Mouse (Mus musculus): ENCODE data around the gene Ngf. TPM values are rescaled to one million over a fixed set of nuclear protein-coding genes. Genes with fewer than 3 reads are reported as not detected.

Ngf gene
- polyA plus RNA-seq, 1 experiment from 2014 or later: 7.6 TPM

- H3K36me3 ChIP-seq (ENCODE audit: control insufficient read depth, insufficient read depth, low read length): no peaks in the 10 kb centered on the region
- no peak overlapping the region for H3K9ac ChIP-seq (replicated peaks; ENCODE audit: low read depth, low read length)
- H3K4me2 ChIP-seq (replicated peaks; ENCODE audit: low read depth, low read length): no peak overlapping the region
- no peaks in the 10 kb centered on the region for H3K9me3 ChIP-seq (ENCODE audit: control insufficient read depth, low read depth, low read length)
- H3K4me3 ChIP-seq (ENCODE audit: low read depth, low read length): no peak overlapping the region
- no peaks in the 10 kb centered on the region for H3K27me3 ChIP-seq (ENCODE audit: control insufficient read depth, insufficient read depth, low read length)
- no peak overlapping the region for H3K27ac ChIP-seq (ENCODE audit: low read length)
- ATAC-seq (ENCODE audit: insufficient number of reproducible peaks, insufficient read depth, low FRiP score, low read depth): no peak
- WGBS: 84% methylated on average over 6 of the region's 6 CpGs
- H3K4me1 ChIP-seq (ENCODE audit: control insufficient read depth, insufficient read depth, low read length): no peaks in the 10 kb centered on the region
Observed at GRCm38 (mm10) chr3:102498931-102499330, 29.2 kb downstream of the Ngf start.

- H3K27me3 ChIP-seq (ENCODE audit: control insufficient read depth, insufficient read depth, low read length): no peaks in the 10 kb centered on the region
- no peaks in the 10 kb centered on the region for H3K9me3 ChIP-seq (ENCODE audit: control insufficient read depth, low read depth, low read length)
- no peak overlapping the region for H3K4me2 ChIP-seq (replicated peaks; ENCODE audit: low read depth, low read length)
- no peaks in the 10 kb centered on the region for H3K4me1 ChIP-seq (ENCODE audit: control insufficient read depth, insufficient read depth, low read length)
- no peak overlapping the region for H3K9ac ChIP-seq (replicated peaks; ENCODE audit: low read depth, low read length)
- no peak overlapping the region for H3K4me3 ChIP-seq (ENCODE audit: low read depth, low read length)
- ATAC-seq (ENCODE audit: insufficient number of reproducible peaks, insufficient read depth, low FRiP score, low read depth): no peak
- H3K27ac ChIP-seq (ENCODE audit: low read length): no peak overlapping the region
- WGBS: 47% methylated on average over 2 of the region's 2 CpGs
- H3K36me3 ChIP-seq (ENCODE audit: control insufficient read depth, insufficient read depth, low read length): no peaks in the 10 kb centered on the region
Observed at GRCm38 (mm10) chr3:102500031-102500430, 30.3 kb downstream of the Ngf start.

- H3K27ac ChIP-seq (ENCODE audit: low read length): no peak overlapping the region
- no peak overlapping the region for H3K4me3 ChIP-seq (ENCODE audit: low read depth, low read length)
- no peaks in the 10 kb centered on the region for H3K36me3 ChIP-seq (ENCODE audit: control insufficient read depth, insufficient read depth, low read length)
- WGBS: 84% methylated on average over 4 of the region's 4 CpGs
- H3K9ac ChIP-seq (replicated peaks; ENCODE audit: low read depth, low read length): no peak overlapping the region
- ATAC-seq (ENCODE audit: insufficient number of reproducible peaks, insufficient read depth, low FRiP score, low read depth): no peak
- H3K9me3 ChIP-seq (ENCODE audit: control insufficient read depth, low read depth, low read length): no peaks in the 10 kb centered on the region
- H3K4me2 ChIP-seq (replicated peaks; ENCODE audit: low read depth, low read length): no peak overlapping the region
- no peaks in the 10 kb centered on the region for H3K4me1 ChIP-seq (ENCODE audit: control insufficient read depth, insufficient read depth, low read length)
- no peaks in the 10 kb centered on the region for H3K27me3 ChIP-seq (ENCODE audit: control insufficient read depth, insufficient read depth, low read length)
Observed at GRCm38 (mm10) chr3:102501186-102501585, 31.5 kb downstream of the Ngf start.

DNA sequence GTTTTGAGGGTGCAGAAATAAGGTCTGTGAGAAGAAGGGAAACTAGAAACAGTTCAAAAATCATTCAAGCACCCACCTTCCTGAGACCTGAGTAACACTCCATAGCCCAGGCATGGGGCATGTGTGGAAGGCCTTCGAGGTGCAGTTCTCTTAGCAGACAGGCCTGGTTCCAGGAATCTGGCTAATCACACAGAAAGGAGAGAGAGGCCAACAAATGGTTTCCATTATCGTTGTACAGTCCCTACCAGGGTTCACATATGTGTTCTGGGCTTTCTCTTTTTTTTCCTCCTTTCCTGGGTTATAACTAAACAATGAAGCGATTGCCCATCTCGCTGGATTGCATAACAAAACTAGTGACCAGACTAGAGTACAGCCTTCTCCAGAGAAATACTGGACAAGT, 35.4 kb downstream of the Ngf start:
- H3K4me1 ChIP-seq (ENCODE audit: control insufficient read depth, insufficient read depth, low read length): no peaks in the 10 kb centered on the region
- no peaks in the 10 kb centered on the region for H3K36me3 ChIP-seq (ENCODE audit: control insufficient read depth, insufficient read depth, low read length)
- no peaks in the 10 kb centered on the region for H3K9me3 ChIP-seq (ENCODE audit: control insufficient read depth, low read depth, low read length)
- no peak overlapping the region for H3K4me2 ChIP-seq (replicated peaks; ENCODE audit: low read depth, low read length)
- no peak for ATAC-seq (ENCODE audit: insufficient number of reproducible peaks, insufficient read depth, low FRiP score, low read depth)
- no peak overlapping the region for H3K9ac ChIP-seq (replicated peaks; ENCODE audit: low read depth, low read length)
- no peak overlapping the region for H3K4me3 ChIP-seq (ENCODE audit: low read depth, low read length)
- H3K27me3 ChIP-seq (ENCODE audit: control insufficient read depth, insufficient read depth, low read length): no peaks in the 10 kb centered on the region
- H3K27ac ChIP-seq (ENCODE audit: low read length): no peak overlapping the region
- WGBS: 84% methylated on average over 4 of the region's 4 CpGs

DNA sequence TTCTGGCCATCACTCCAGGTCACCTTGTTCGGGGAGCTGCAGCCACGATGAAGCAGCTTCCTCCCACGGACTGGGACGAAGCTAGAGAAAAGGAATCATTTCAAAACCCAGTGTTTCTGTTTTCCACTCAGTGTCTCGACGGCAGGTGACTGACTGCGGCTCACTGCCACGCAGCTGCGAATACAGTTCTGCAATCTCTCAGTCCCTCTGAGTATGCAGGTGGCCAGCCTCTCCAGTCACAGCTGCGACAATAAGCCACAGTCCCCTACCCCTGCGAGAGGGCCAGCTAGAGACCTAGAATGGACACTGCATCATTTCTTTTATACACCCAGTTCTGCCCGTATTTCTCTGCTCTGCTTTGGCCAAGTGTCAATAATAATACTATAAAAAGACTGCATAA, 36.3 kb downstream of the Ngf start:
- Histone ChIP-seq H3K9ac (replicated peaks; ENCODE audit: low read depth, low read length) (no peak overlapping the region), H3K4me3 (ENCODE audit: low read depth, low read length) (no peak overlapping the region), H3K36me3 (ENCODE audit: control insufficient read depth, insufficient read depth, low read length) (no peaks in the 10 kb centered on the region), H3K4me2 (replicated peaks; ENCODE audit: low read depth, low read length) (no peak overlapping the region), H3K27ac (ENCODE audit: low read length) (no peak overlapping the region), H3K4me1 (ENCODE audit: control insufficient read depth, insufficient read depth, low read length) (no peaks in the 10 kb centered on the region), H3K27me3 (ENCODE audit: control insufficient read depth, insufficient read depth, low read length) (no peaks in the 10 kb centered on the region), H3K9me3 (ENCODE audit: control insufficient read depth, low read depth, low read length) (no peaks in the 10 kb centered on the region)
- no peak for ATAC-seq (ENCODE audit: insufficient number of reproducible peaks, insufficient read depth, low FRiP score, low read depth)
- 68% methylated on average over 12 of the region's 12 CpGs for WGBS

DNA sequence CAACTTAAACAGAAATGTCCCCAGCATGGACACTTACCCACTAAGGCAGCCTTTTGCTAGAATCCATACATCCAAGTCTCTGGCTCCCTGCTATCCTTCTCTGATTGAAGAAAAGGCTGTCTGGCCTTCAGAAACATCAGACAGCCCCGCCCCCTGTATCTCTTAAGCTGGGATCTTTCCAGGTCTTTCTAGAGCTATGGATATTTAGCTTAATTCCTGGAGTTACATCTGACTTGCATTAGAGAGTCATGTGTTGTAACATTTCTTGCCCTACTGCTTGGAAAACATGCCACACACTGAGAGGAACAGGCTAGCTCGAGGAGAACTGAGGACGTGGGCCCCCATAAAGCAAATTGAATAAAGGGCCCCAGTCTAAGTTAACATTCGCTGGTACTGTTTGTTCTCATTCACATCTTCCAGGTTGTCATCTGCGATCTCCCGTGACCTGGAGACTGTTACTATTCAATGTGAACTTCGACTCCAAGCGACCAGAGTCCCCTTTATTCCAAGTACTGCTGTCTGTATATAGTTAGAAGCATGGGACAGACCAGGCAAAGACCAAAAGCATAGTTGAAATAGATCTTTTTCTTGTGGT, 38.0 kb downstream of the Ngf start:
- no peak for ATAC-seq (ENCODE audit: insufficient number of reproducible peaks, insufficient read depth, low FRiP score, low read depth)
- H3K4me1 ChIP-seq (ENCODE audit: control insufficient read depth, insufficient read depth, low read length): no peaks in the 10 kb centered on the region
- no peaks in the 10 kb centered on the region for H3K27me3 ChIP-seq (ENCODE audit: control insufficient read depth, insufficient read depth, low read length)
- H3K9me3 ChIP-seq (ENCODE audit: control insufficient read depth, low read depth, low read length): no peaks in the 10 kb centered on the region
- H3K4me3 ChIP-seq (ENCODE audit: low read depth, low read length): no peak overlapping the region
- H3K27ac ChIP-seq (ENCODE audit: low read length): no peak overlapping the region
- H3K4me2 ChIP-seq (replicated peaks; ENCODE audit: low read depth, low read length): no peak overlapping the region
- no peak overlapping the region for H3K9ac ChIP-seq (replicated peaks; ENCODE audit: low read depth, low read length)
- WGBS: 73% methylated on average over 8 of the region's 8 CpGs
- H3K36me3 ChIP-seq (ENCODE audit: control insufficient read depth, insufficient read depth, low read length): no peaks in the 10 kb centered on the region

GRCm38 (mm10) chr3:102508455-102508854, 38.7 kb downstream of the Ngf start:
- no peaks in the 10 kb centered on the region for H3K27me3 ChIP-seq (ENCODE audit: control insufficient read depth, insufficient read depth, low read length)
- 54% methylated on average over 9 of the region's 9 CpGs for WGBS
- H3K27ac ChIP-seq (ENCODE audit: low read length): no peak overlapping the region
- no peak overlapping the region for H3K4me2 ChIP-seq (replicated peaks; ENCODE audit: low read depth, low read length)
- H3K4me3 ChIP-seq (ENCODE audit: low read depth, low read length): no peak overlapping the region
- no peaks in the 10 kb centered on the region for H3K36me3 ChIP-seq (ENCODE audit: control insufficient read depth, insufficient read depth, low read length)
- no peak for ATAC-seq (ENCODE audit: insufficient number of reproducible peaks, insufficient read depth, low FRiP score, low read depth)
- no peaks in the 10 kb centered on the region for H3K4me1 ChIP-seq (ENCODE audit: control insufficient read depth, insufficient read depth, low read length)
- H3K9ac ChIP-seq (replicated peaks; ENCODE audit: low read depth, low read length): no peak overlapping the region
- H3K9me3 ChIP-seq (ENCODE audit: control insufficient read depth, low read depth, low read length): no peaks in the 10 kb centered on the region

DNA sequence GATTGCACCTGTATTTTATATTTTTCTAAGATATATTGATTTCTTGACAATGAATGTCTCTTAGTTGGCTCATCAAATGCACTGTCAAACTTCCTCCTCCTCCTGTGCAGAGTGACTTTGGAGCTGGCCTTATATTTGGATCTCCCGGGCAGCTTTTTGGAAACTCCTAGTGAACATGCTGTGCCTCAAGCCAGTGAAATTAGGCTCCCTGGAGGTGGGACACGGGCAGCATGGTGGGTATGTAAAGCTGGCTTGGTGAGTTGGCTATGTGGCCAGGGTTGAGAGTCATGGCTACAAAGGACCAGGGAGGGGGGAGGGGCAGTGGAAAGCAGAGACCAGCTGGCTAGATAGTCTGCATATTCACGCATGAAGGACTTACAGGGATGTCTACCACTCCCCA, 39.9 kb downstream of the Ngf start:
- no peaks in the 10 kb centered on the region for H3K4me1 ChIP-seq (ENCODE audit: control insufficient read depth, insufficient read depth, low read length)
- H3K36me3 ChIP-seq (ENCODE audit: control insufficient read depth, insufficient read depth, low read length): no peaks in the 10 kb centered on the region
- 83% methylated on average over 3 of the region's 3 CpGs for WGBS
- H3K27ac ChIP-seq (ENCODE audit: low read length): no peak overlapping the region
- H3K9me3 ChIP-seq (ENCODE audit: control insufficient read depth, low read depth, low read length): no peaks in the 10 kb centered on the region
- H3K9ac ChIP-seq (replicated peaks; ENCODE audit: low read depth, low read length): no peak overlapping the region
- no peak overlapping the region for H3K4me2 ChIP-seq (replicated peaks; ENCODE audit: low read depth, low read length)
- H3K4me3 ChIP-seq (ENCODE audit: low read depth, low read length): no peak overlapping the region
- H3K27me3 ChIP-seq (ENCODE audit: control insufficient read depth, insufficient read depth, low read length): no peaks in the 10 kb centered on the region
- no peak for ATAC-seq (ENCODE audit: insufficient number of reproducible peaks, insufficient read depth, low FRiP score, low read depth)

DNA sequence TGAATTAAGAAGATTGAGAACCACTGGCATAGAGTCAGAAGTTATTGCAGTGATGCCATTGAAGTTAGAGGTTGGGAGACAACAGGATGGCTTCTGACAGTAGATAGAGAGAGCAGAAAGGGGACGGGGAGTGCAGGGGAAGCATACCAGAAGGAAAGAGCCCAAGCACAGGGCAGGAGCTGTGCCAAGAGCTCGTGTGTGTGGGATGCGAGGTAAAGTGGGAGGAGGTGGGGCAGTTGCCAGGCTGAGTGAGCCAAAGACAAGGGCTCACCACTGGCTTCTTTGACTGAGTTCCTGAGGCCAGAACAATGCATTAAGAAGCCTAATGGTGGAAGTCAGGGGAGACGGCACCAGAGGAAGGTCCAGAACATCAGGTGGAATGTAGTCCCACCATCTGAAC, 47.2 kb downstream of the Ngf start:
- H3K27me3 ChIP-seq (ENCODE audit: control insufficient read depth, insufficient read depth, low read length): no peaks in the 10 kb centered on the region
- no peaks in the 10 kb centered on the region for H3K9me3 ChIP-seq (ENCODE audit: control insufficient read depth, low read depth, low read length)
- 83% methylated on average over 4 of the region's 4 CpGs for WGBS
- H3K4me2 ChIP-seq (replicated peaks; ENCODE audit: low read depth, low read length): no peak overlapping the region
- no peaks in the 10 kb centered on the region for H3K4me1 ChIP-seq (ENCODE audit: control insufficient read depth, insufficient read depth, low read length)
- ATAC-seq (ENCODE audit: insufficient number of reproducible peaks, insufficient read depth, low FRiP score, low read depth): no peak
- H3K9ac ChIP-seq (replicated peaks; ENCODE audit: low read depth, low read length): no peak overlapping the region
- H3K27ac ChIP-seq (ENCODE audit: low read length): no peak overlapping the region
- no peak overlapping the region for H3K4me3 ChIP-seq (ENCODE audit: low read depth, low read length)
- no peaks in the 10 kb centered on the region for H3K36me3 ChIP-seq (ENCODE audit: control insufficient read depth, insufficient read depth, low read length)
